Mouse (Mus musculus) hindbrain, postnatal 0 days (tissue): Measurements from ENCODE around the gene Zfp14. TPM values are rescaled to one million over a fixed set of nuclear protein-coding genes. Genes with fewer than 3 reads are reported as not detected.

Experiments
- ATAC-seq: fragments of 200-750 bp; cut with Nextera tagmentation; 2 replicates; pipeline ENCODE4 v1.8.0; 2017; ENCODE audit warnings: mild to moderate bottlenecking, moderate TSS enrichment, moderate library complexity
- DNase-seq: peaks from one replicate; pipeline ENCODE4 v3.0.0-alpha.2; 2015; ENCODE audit warnings: low spot score
- H3K27ac ChIP-seq: fragments of 300-500 bp; sonication (generic); 2 replicates; pipeline ENCODE4 v1.5.1; 2014; ENCODE audit warnings: mild to moderate bottlenecking
- H3K27me3 ChIP-seq: fragments of 300-500 bp; sonication (generic); 2 replicates; pipeline ENCODE4 v1.6.1; 2014; ENCODE audit warnings: low read length, mixed read lengths; ENCODE audit not compliant: insufficient read depth
- H3K36me3 ChIP-seq: fragments of 300-500 bp; sonication (generic); 2 replicates; pipeline ENCODE4 v1.6.1; 2014; ENCODE audit warnings: low read length, mixed read lengths; ENCODE audit not compliant: insufficient read depth
- H3K4me1 ChIP-seq: fragments of 300-500 bp; sonication (generic); 2 replicates; pipeline ENCODE4 v1.6.1; 2014; ENCODE audit warnings: antibody characterized with exemption, low read length, mixed read lengths; ENCODE audit not compliant: insufficient read depth
- H3K4me2 ChIP-seq: fragments of 300-500 bp; sonication (generic); 2 replicates; pipeline ENCODE4 v1.6.1; 2014; ENCODE audit warnings: low read depth, mild to moderate bottlenecking, low read length, moderate library complexity, mixed read lengths
- H3K4me3 ChIP-seq: fragments of 300-500 bp; sonication (generic); 2 replicates; pipeline ENCODE4 v1.5.1; 2014; ENCODE audit warnings: low read length
- H3K9ac ChIP-seq: fragments of 300-500 bp; sonication (generic); replicated peaks from 2 replicates; pipeline ENCODE4 v1.6.1; 2014; ENCODE audit warnings: mild to moderate bottlenecking, low read length, moderate library complexity, mixed read lengths
- H3K9me3 ChIP-seq: fragments of 300-500 bp; sonication (generic); 2 replicates; pipeline ENCODE4 v1.6.1; 2016; ENCODE audit warnings: low read length, mixed read lengths
- CTCF ChIP-seq: IDR thresholded peaks from 2 replicates; pipeline ENCODE4 v1.5.1; 2016; ENCODE audit warnings: antibody characterized with exemption, control low read depth, low read depth
- WGBS: fragments of 180-500 bp; shearing (Covaris S2); extraction: QIAGEN DNeasy Blood & Tissue Kit; methylation state at CpG from one replicate; pipeline ENCODE4 v1.1.7; 2014; 5-methylcytosine and 5-hydroxymethylcytosine counted together
- polyA plus RNA-seq: library from polyadenylated mRNA; unstranded; fragments of >200 nt; fragmentation: Nextera tagmentation; extraction: Ambion mirVana; gene quantifications from 2 replicates; pipeline ENCODE4 v1.2.1, GENCODE M21; 2015
- total RNA-seq: library from RNA; depleted of rRNA; stranded (reverse); fragments of >200 nt; gene quantifications from 2 replicates; pipeline ENCODE4 v1.2.3, GENCODE M21; 2014

The Zfp14 gene
- total and polyA plus RNA-seq, 2 experiments from 2014 or later: 5.9 to 8.4 TPM

- no peaks in the 10 kb centered on the region for H3K9me3 ChIP-seq
- DNase-seq (no peak), ATAC-seq (no peak)
- no peak overlapping the region for H3K27ac ChIP-seq
- no peaks in the 10 kb centered on the region for H3K27me3 ChIP-seq
- H3K4me2 ChIP-seq: no peak overlapping the region
- no peak overlapping the region for H3K4me3 ChIP-seq
- 34% methylated on average over 6 of the region's 6 CpGs for WGBS
- no peaks in the 10 kb centered on the region for H3K4me1 ChIP-seq
- H3K36me3 ChIP-seq: peaks cover 6% of the 10 kb centered on the region; the same call in 1 of the 2 replicates
- TF ChIP-seq CTCF: no peak
- no peak overlapping the region for H3K9ac ChIP-seq
These were observed 20.5 kb downstream of the Zfp14 start for GRCm38 (mm10) chr7:30030677-30031076.

- Histone ChIP-seq H3K36me3 (peaks cover 16% of the 10 kb centered on the region), H3K9me3 (no peaks in the 10 kb centered on the region), H3K4me3 (no peak overlapping the region), H3K4me1 (no peaks in the 10 kb centered on the region), H3K9ac (no peak overlapping the region), H3K4me2 (no peak overlapping the region), H3K27ac (no peak overlapping the region), H3K27me3 (no peaks in the 10 kb centered on the region)
- no peak for ATAC-seq
- TF ChIP-seq CTCF: no peak
- DNase-seq: no peak
- 90% methylated on average over 3 of the region's 3 CpGs for WGBS
These were observed 22.6 kb downstream of the Zfp14 start for GRCm38 (mm10) chr7:30028572-30028971.

DNA sequence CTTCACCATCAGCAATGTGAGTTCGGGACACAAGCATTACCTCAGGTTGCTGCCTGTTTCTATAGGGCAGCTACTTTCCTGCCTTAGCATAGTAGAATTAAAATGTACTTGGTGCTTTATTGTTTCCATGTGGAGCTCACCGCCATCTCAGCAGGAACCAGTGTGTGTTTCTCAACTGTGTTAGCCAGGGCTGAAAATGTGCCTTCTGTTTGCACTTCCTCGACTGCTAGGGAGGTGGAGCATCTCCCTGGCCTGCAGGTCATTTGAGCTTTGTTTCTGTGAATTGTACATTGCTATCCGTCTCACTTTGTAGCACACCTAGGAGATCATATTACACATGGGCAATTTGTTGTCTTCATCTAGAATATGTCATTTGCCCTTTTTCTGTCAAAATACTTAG lies 23.8 kb downstream of the Zfp14 start:
- Histone ChIP-seq H3K27ac (no peak overlapping the region), H3K9ac (no peak overlapping the region), H3K4me1 (no peaks in the 10 kb centered on the region), H3K27me3 (no peaks in the 10 kb centered on the region), H3K9me3 (no peaks in the 10 kb centered on the region), H3K36me3 (peaks cover 29% of the 10 kb centered on the region), H3K4me2 (no peak overlapping the region), H3K4me3 (no peak overlapping the region)
- DNase-seq (no peak), ATAC-seq (no peak)
- TF ChIP-seq CTCF: no peak
- WGBS: 72% methylated on average over 4 of the region's 4 CpGs

DNA sequence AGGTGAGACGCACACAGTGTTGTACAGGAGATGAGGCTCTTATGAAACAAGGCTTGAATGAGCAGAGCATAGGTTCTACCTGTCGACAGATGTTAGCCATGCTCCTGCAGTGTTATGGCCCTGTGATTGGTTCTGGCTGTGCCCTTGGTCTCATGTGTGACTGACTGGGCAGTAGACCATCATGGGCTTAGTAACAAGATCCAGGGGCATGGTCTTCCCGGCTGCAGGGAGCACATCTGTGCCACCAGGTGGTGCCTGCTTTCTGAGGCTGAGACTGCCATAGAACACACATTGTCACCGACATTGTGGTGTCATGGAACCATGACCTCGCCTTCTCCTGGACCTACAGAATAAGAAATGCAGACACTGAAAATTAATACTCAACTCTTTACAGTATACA lies 25.8 kb downstream of the Zfp14 start:
- peaks cover 35% of the 10 kb centered on the region for H3K36me3 ChIP-seq

GRCm38 (mm10) chr7:30023800-30024199 lies 27.4 kb downstream of the Zfp14 start:
- DNase-seq: no peak
- Histone ChIP-seq H3K4me1 (no peaks in the 10 kb centered on the region), H3K27ac (no peak overlapping the region), H3K27me3 (no peaks in the 10 kb centered on the region), H3K4me3 (no peak overlapping the region), H3K4me2 (no peak overlapping the region), H3K9me3 (no peaks in the 10 kb centered on the region), H3K36me3 (peaks cover 37% of the 10 kb centered on the region), H3K9ac (no peak overlapping the region)
- WGBS: 82% methylated on average over 8 of the region's 8 CpGs
- no peak for ATAC-seq
- TF ChIP-seq CTCF: no peak

More for the DNA sequence above, 25.8 kb downstream of the Zfp14 start:
- no peaks in the 10 kb centered on the region for H3K27me3 ChIP-seq
- no peaks in the 10 kb centered on the region for H3K9me3 ChIP-seq
- 72% methylated on average over 5 of the region's 5 CpGs for WGBS
- DNase-seq: no peak
- ATAC-seq: no peak
- H3K4me3 ChIP-seq: no peak overlapping the region
- no peak overlapping the region for H3K4me2 ChIP-seq
- H3K4me1 ChIP-seq: no peaks in the 10 kb centered on the region
- TF ChIP-seq CTCF: peak; percentile 28; the same call in 1 of the 2 replicates
- no peak overlapping the region for H3K9ac ChIP-seq
- H3K27ac ChIP-seq: no peak overlapping the region

- H3K27me3 ChIP-seq: no peaks in the 10 kb centered on the region
- H3K36me3 ChIP-seq: peaks cover 42% of the 10 kb centered on the region
- WGBS: 95% methylated on average over 9 of the region's 9 CpGs
- TF ChIP-seq CTCF: no peak
- no peaks in the 10 kb centered on the region for H3K4me1 ChIP-seq
- no peak overlapping the region for H3K27ac ChIP-seq
- no peak overlapping the region for H3K4me3 ChIP-seq
- DNase-seq (no peak), ATAC-seq (no peak)
- no peaks in the 10 kb centered on the region for H3K9me3 ChIP-seq
- H3K9ac ChIP-seq: no peak overlapping the region
- no peak overlapping the region for H3K4me2 ChIP-seq
These were observed 27.9 kb downstream of the Zfp14 start for GRCm38 (mm10) chr7:30023324-30023723.

DNA sequence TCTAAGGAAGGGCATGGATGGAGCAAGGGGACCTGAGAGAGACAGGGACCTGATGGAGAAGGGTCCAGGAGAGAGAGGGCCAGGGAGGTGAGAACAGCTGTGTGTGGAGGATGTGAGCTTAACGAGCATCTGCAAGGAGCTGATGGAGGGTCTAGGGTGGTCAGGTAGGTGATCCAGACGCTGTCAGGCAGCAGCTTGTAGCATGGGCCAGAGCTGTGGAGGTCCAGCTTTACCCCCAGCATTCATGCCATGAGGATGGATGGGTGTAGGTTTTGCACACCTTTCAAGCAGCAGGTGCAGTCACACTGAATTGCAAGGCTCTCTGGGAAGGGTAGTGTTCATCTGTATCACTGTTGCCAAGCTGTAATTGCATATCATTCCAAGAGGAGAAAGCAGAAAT lies 31.6 kb downstream of the Zfp14 start:
- no peaks in the 10 kb centered on the region for H3K27me3 ChIP-seq
- H3K9me3 ChIP-seq: no peaks in the 10 kb centered on the region
- no peak overlapping the region for H3K9ac ChIP-seq
- H3K4me2 ChIP-seq: no peak overlapping the region
- H3K36me3 ChIP-seq: peaks cover 49% of the 10 kb centered on the region
- no peak for TF ChIP-seq CTCF
- DNase-seq: no peak
- H3K27ac ChIP-seq: no peak overlapping the region
- ATAC-seq: no peak
- no peak overlapping the region for H3K4me3 ChIP-seq
- WGBS: 88% methylated on average over 2 of the region's 2 CpGs
- H3K4me1 ChIP-seq: no peaks in the 10 kb centered on the region
